Mouse (Mus musculus) heart, embryonic 16.5 days (tissue): ENCODE measurements around the gene C3ar1. TPM values are rescaled to one million over a fixed set of nuclear protein-coding genes. Genes with fewer than 3 reads are reported as not detected.

Experiments used
- ATAC-seq: fragments of 200-750 bp; cut with Nextera tagmentation; replicated peaks from 2 replicates; pipeline ENCODE4 v1.8.0; 2017; ENCODE audit warnings: moderate number of reproducible peaks; ENCODE audit not compliant: insufficient read depth, low FRiP score; ENCODE audit errors: extremely low read depth
- H3K27ac ChIP-seq: fragments of 300-500 bp; sonication (generic); 2 replicates; pipeline ENCODE4 v1.5.1; 2014; ENCODE audit warnings: mild to moderate bottlenecking, low read length, control low read depth, moderate library complexity
- H3K27me3 ChIP-seq: fragments of 300-500 bp; sonication (generic); 2 replicates; pipeline ENCODE4 v1.6.1; 2014; ENCODE audit warnings: low read length, mixed read lengths; ENCODE audit not compliant: control insufficient read depth, insufficient read depth
- H3K36me3 ChIP-seq: fragments of 300-500 bp; sonication (generic); 2 replicates; pipeline ENCODE4 v1.6.1; 2014; ENCODE audit not compliant: control insufficient read depth, insufficient read depth
- H3K4me1 ChIP-seq: fragments of 300-500 bp; sonication (generic); 2 replicates; pipeline ENCODE4 v1.6.1; 2014; ENCODE audit warnings: low read length, mixed read lengths; ENCODE audit not compliant: control insufficient read depth, insufficient read depth
- H3K4me2 ChIP-seq: fragments of 300-500 bp; sonication (generic); 2 replicates; pipeline ENCODE4 v1.6.1; 2014; ENCODE audit warnings: low read depth, mild to moderate bottlenecking, control low read depth, low read length
- H3K4me3 ChIP-seq: fragments of 300-500 bp; sonication (generic); 2 replicates; pipeline ENCODE4 v1.5.1; 2014; ENCODE audit warnings: mild to moderate bottlenecking, control low read depth, low read length
- H3K9ac ChIP-seq: fragments of 300-500 bp; sonication (generic); 2 replicates; pipeline ENCODE4 v1.6.1; 2014; ENCODE audit warnings: low read length, control low read depth
- H3K9me3 ChIP-seq: fragments of 300-500 bp; sonication (generic); replicated peaks from 2 replicates; pipeline ENCODE4 v1.6.1; 2016; ENCODE audit warnings: low read length; ENCODE audit not compliant: control insufficient read depth
- WGBS: fragments of 180-500 bp; shearing (Covaris S2); extraction: QIAGEN DNeasy Blood & Tissue Kit; methylation state at CpG from one replicate; pipeline ENCODE4 v1.1.7; 2014; 5-methylcytosine and 5-hydroxymethylcytosine counted together
- polyA plus RNA-seq: library from polyadenylated mRNA; unstranded; fragments of >200 nt; fragmentation: Nextera tagmentation; extraction: Ambion mirVana; gene quantifications from 2 replicates; pipeline ENCODE4 v1.2.1, GENCODE M21; 2015

The C3ar1 gene
- polyA plus RNA-seq, 1 experiment from 2014 or later: 2.7 TPM

DNA sequence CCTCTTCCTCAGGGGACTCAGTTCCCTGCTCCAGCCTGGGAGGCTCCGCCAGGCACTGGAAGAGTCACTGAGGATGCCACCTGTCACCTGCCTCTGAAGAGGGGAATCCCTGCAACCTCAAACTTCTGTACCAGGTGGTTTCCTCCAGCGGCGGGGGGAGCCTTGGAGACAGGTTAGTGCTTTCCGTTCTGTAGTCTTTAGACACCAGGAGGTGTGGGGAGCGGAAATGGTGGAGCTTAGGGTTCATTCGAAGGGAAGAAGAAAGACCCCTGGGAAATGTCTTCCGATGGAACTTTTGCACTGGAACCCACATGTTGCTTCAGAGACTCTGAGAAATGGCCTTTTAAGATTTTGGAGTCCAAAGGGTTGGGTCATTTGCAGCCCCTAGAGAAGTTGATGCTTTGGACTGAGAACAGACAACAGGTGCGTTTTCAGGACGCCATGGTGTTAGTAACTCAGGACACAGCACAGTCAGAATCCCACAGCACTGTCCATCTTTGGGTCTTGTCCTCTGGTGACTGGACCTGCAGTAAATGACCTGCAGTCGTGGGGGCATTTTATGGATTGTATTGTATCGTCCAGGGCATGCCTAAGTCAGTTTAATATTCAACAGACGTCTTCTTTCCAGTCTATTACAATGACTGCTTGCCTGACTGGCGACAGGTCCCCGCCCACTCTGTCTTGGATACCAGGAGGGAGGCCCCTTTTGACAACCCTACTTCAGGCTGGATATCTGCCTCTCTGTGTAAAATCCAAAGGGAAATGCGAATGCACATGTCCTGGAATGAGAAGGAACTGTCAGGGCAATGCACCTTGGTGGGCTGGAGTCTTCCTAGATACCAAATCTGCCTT, 34.9 kb downstream of the C3ar1 start:
- Histone ChIP-seq H3K36me3 (0 out of 2 replicates have a peak, but pooled peaks cover 2% of the 10 kb centered on the region), H3K4me1 (peaks cover 49% of the 10 kb centered on the region), H3K4me3 (peak overlapping the region; percentile 80), H3K9ac (peak overlapping the region; percentile 92), H3K27me3 (no peaks in the 10 kb centered on the region), H3K27ac (no peak overlapping the region; the same call in none of the 2 replicates), H3K4me2 (peak overlapping the region; percentile 88), H3K9me3 (no peaks in the 10 kb centered on the region)
- ATAC-seq: peak; percentile 8; the same call in 1 of the 2 replicates
- WGBS: 24% methylated on average over 15 of the region's 15 CpGs

DNA sequence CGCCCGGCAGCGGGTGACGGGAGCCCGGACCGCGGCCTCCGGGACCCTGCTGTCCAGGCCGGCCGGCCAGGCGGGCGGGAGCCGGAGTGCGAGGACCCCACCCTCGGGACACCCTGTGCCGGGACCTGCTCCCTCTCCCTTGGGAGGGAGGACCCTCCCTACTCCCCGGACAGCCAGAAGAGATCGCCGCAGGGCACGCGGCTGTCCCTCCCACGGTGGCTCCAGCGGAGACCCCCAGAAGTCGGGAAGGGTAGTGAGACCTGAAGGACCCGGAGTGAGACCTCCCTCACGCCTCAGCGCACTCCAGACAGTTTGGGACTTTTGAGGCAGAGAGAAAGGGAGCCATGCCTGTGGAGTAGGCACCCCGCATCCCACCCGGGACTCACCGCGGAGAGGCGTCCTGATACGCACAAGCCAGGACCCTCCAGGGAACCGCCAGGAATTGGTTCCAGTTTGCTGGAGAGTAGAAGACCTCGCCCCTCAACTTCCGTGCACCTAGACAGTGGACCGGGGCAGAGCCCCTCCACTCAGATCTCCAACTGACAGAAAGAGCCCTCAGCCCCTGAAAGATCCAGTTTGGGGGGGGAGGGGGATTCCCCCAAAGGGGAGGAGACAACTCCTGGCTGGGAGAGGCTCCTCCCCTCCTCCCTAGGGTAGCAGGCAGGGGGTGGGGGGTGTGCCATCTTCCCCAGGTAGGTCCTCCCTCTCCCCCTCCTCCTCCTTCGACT, 35.7 kb downstream of the C3ar1 start:
- peak overlapping the region; percentile 92 for H3K9ac ChIP-seq
- peak; percentile 42 for ATAC-seq

DNA sequence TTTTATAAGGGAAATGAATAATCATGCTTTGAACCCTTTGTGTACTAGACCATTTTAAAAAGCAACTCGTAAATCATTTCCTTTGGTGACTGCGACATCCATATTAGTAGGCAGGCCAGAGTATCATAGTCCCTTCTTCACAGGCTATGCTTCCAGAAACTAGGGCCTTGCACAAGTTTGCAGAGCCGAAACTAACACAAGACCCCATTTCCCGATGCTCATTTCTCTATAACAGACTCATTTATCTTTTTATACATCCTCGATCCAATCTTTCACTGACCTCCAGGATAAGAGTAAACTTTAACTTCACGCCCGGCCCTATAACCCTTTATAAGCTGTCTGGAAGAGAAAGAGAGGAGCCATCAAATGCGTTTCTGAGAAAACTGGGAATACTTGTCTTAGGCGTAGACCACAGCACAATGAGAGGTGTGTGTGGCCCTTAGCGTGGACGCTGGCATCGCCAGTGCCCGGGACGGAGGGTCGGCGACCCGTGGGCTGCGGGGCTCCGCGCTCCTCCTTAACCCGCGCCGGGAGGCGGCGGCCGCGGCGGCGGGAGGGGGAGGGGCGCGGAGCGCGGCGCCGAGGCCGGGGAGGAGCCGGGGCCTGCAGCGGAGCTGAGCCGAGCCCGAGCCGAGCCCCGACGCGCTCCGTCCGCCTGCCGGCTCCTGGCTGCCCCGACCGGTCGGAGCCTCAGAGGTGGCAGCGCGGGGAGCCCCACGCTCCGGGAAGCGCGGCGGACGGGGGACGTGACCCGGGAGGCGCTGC, 36.5 kb downstream of the C3ar1 start, which contains the start of gene Foxj2:
Gene Foxj2 (plus strand): TSS at position 609 of the 765 bp plus-strand sequence.
- H3K4me1 ChIP-seq: peaks cover 34% of the 10 kb centered on the region
- 2% methylated on average over 40 of the region's 61 CpGs for WGBS

More for the DNA sequence above, 35.7 kb downstream of the C3ar1 start:
- Histone ChIP-seq H3K4me1 (peaks cover 42% of the 10 kb centered on the region), H3K36me3 (0 out of 2 replicates have a peak, but pooled peaks cover 2% of the 10 kb centered on the region), H3K27me3 (no peaks in the 10 kb centered on the region), H3K4me3 (peak overlapping the region; percentile 80), H3K27ac (peak overlapping the region; percentile 86), H3K4me2 (peak overlapping the region; percentile 88), H3K9me3 (no peaks in the 10 kb centered on the region)
- under 1% methylated on average over 38 of the region's 38 CpGs for WGBS

DNA sequence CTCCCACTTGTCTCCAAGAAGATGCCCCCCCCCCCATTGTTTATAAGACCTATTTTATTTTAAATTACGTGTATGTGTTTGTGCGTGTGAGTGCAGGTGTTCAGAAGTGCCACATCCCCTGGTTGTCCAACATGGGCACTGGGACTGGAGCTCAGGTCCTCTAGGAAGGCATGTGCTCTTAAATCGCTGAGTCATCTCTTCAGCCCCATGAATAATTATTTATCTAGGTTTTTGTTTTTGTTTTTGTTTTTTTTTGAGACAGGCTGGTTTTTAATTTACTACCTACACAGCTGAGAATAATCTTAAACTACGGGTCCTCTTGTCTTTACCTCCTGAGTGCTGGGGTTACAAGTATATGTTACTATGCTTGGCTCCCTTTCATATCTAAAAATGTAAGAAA, 42.3 kb downstream of the C3ar1 start:
- 83% methylated on average over 4 of the region's 4 CpGs for WGBS
- Histone ChIP-seq H3K4me3 (no peak overlapping the region), H3K9me3 (no peaks in the 10 kb centered on the region), H3K27me3 (no peaks in the 10 kb centered on the region), H3K36me3 (no peaks in the 10 kb centered on the region), H3K4me1 (peaks cover 7% of the 10 kb centered on the region), H3K27ac (no peak overlapping the region), H3K4me2 (no peak overlapping the region), H3K9ac (no peak overlapping the region)
- ATAC-seq: no peak

More for the DNA sequence above, 36.5 kb downstream of the C3ar1 start, which contains the start of gene Foxj2:
- Histone ChIP-seq H3K4me3 (peak within 1 kb of the TSS; percentile 80), H3K4me2 (peak within 1 kb of the TSS; percentile 88), H3K9ac (peak within 1 kb of the TSS; percentile 92), H3K27me3 (no peaks in the 10 kb centered on the region), H3K36me3 (0 out of 2 replicates have a peak, but pooled peaks cover 2% of the 10 kb centered on the region), H3K27ac (peak within 1 kb of the TSS; percentile 86), H3K9me3 (no peaks in the 10 kb centered on the region)
- peak; percentile 87 for ATAC-seq

DNA sequence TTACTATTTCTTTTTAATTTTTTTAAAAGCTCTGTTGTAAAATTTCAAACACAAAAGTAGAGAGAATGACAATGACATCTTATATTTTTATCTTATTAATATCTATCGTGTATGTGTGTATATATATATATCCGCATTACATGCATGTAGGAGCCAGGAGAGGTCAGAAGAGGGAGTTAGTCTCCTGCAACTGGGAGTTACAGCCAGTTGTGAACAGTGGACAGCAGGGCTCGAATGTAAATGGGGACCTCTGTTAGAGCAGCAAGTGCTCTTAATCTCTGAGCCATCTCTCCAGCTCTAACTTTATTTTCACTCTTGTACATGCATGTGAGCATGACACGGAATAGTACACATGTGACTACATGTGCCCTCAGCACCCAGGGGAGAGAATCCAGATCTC, 43.2 kb downstream of the C3ar1 start:
- Histone ChIP-seq H3K4me1 (peaks cover 7% of the 10 kb centered on the region), H3K9me3 (no peaks in the 10 kb centered on the region), H3K27ac (no peak overlapping the region), H3K4me3 (no peak overlapping the region), H3K9ac (no peak overlapping the region), H3K36me3 (no peaks in the 10 kb centered on the region), H3K27me3 (no peaks in the 10 kb centered on the region), H3K4me2 (no peak overlapping the region)
- WGBS: 83% methylated on average over 4 of the region's 4 CpGs
- ATAC-seq: no peak

DNA sequence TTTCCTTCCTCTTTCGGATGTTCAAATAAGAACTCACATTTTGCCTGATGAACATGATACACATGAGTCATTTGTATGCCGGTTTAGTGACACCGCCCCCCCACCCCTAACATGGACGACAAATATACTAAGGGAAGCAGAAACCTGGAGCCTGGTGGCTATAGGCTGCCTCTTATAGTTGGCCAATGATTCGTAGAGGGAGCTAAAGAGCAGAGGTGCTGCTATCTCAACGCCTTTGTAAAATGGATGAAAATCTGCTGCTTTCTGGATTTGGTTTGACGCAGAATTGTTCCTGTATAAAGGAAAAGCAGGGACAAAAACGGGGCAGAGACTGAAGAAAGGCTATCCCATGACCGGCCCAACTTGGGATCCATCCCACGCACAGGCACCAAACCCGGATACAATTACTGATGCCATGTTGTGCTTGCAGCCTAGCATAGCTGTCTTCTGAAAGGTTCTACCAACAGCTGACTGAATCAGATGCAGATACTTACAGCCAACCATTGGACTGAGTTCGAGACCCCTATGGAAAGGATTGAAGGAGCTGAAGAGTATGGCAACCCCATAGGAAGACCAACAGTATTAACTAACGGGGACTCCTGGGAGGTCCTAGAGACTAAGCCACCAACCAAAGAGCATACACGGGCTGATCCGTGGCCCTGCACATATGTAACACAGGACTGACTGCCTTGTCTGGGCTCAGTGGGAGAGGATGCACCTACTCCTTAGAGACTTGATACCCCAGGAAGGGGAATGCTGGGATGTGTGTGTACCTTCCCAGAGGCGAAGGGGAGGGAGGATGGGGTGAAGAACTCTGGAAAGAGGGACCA, 44.0 kb downstream of the C3ar1 start:
- Histone ChIP-seq H3K9me3 (no peaks in the 10 kb centered on the region), H3K4me1 (peaks cover 7% of the 10 kb centered on the region), H3K9ac (peak overlapping the region; percentile 76), H3K4me2 (peak overlapping the region; percentile 72), H3K4me3 (peak overlapping the region; percentile 60), H3K36me3 (no peaks in the 10 kb centered on the region), H3K27me3 (no peaks in the 10 kb centered on the region), H3K27ac (peak overlapping the region; percentile 99)
- WGBS: 25% methylated on average over 16 of the region's 16 CpGs
- ATAC-seq: no peak

DNA sequence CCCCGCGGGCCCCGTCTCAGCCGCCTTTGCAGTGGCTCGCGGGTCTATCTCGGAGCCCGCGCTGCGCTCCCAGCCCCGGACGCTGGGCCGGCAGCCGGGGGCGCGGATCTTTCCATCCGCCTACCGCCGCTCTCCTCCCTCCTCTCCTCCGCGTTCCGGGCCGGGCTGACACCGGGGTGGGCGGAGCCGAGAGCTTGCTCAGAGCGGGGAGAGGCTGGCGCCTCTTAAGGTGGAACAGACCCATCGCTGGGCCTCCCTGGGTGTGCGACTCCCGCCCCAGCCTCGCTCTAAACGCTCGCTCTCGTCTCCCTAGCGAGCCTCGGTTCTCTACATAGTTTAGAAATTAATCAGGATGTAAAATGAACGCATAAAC, 44.7 kb downstream of the C3ar1 start:
- H3K4me3 ChIP-seq: peak overlapping the region; percentile 60
- under 1% methylated on average over 38 of the region's 38 CpGs for WGBS
- H3K27me3 ChIP-seq: no peaks in the 10 kb centered on the region
- peaks cover 7% of the 10 kb centered on the region for H3K4me1 ChIP-seq
- no peaks in the 10 kb centered on the region for H3K9me3 ChIP-seq
- peak overlapping the region; percentile 76 for H3K9ac ChIP-seq
- peak overlapping the region; percentile 99 for H3K27ac ChIP-seq
- H3K36me3 ChIP-seq: no peaks in the 10 kb centered on the region
- peak; percentile 95 for ATAC-seq
- H3K4me2 ChIP-seq: peak overlapping the region; percentile 72
